Mouse (Mus musculus) thymus, adult 2 months (tissue): ENCODE measurements at regions not wholly inside any gene's neighbourhood (a gene's known extent, or its start where the extent isn't known, plus 50 kb on each side); places are given as distances from the start of the nearest gene placed in this dataset.

Source experiments
- DNase-seq: peaks from one replicate; pipeline ENCODE4 v3.0.0; 2021
- H3K27ac ChIP-seq: fragments of 200-500 bp; 2 replicates; pipeline ENCODE4 v1.5.1; 2012; ENCODE audit warnings: low read length, control low read depth; ENCODE audit not compliant: control insufficient read depth, insufficient read depth
- H3K27me3 ChIP-seq: fragments of 200-500 bp; 2 replicates; pipeline ENCODE4 v1.6.1; 2012; ENCODE audit warnings: mild to moderate bottlenecking, low read length, moderate library complexity, mixed read lengths; ENCODE audit not compliant: control insufficient read depth, insufficient read depth
- H3K36me3 ChIP-seq: fragments of 200-500 bp; 2 replicates; pipeline ENCODE4 v1.6.1; 2012; ENCODE audit warnings: mild to moderate bottlenecking, low read length, moderate library complexity; ENCODE audit not compliant: control insufficient read depth, insufficient read depth
- H3K4me1 ChIP-seq: fragments of 200-500 bp; replicated peaks from 2 replicates; pipeline ENCODE4 v1.6.1; 2012; ENCODE audit warnings: low read length; ENCODE audit not compliant: control insufficient read depth, insufficient read depth
- H3K4me3 ChIP-seq: fragments of 200-500 bp; 2 replicates; pipeline ENCODE4 v1.5.1; 2012; ENCODE audit warnings: mild to moderate bottlenecking, low read length, control low read depth, moderate library complexity; ENCODE audit not compliant: control insufficient read depth, insufficient read depth
- CTCF ChIP-seq: fragments of 200-500 bp; IDR thresholded peaks from 2 replicates; pipeline ENCODE4 v1.5.1; 2012; ENCODE audit warnings: mild to moderate bottlenecking, control low read depth, low read length, moderate library complexity, borderline replicate concordance; ENCODE audit not compliant: control insufficient read depth, poor library complexity, insufficient read depth; ENCODE audit errors: extremely low read depth
- POLR2A ChIP-seq: fragments of 200-500 bp; IDR thresholded peaks from 2 replicates; pipeline ENCODE4 v1.6.1; 2012; ENCODE audit warnings: mild to moderate bottlenecking, low read length, control low read depth, moderate library complexity; ENCODE audit not compliant: control insufficient read depth, poor library complexity, insufficient read depth; ENCODE audit errors: extremely low read depth
- WGBS: fragments of 180-500 bp; shearing (Covaris S2); methylation state at CpG from one replicate; pipeline ENCODE4 v1.1.7; 2018; 5-methylcytosine and 5-hydroxymethylcytosine counted together

DNA sequence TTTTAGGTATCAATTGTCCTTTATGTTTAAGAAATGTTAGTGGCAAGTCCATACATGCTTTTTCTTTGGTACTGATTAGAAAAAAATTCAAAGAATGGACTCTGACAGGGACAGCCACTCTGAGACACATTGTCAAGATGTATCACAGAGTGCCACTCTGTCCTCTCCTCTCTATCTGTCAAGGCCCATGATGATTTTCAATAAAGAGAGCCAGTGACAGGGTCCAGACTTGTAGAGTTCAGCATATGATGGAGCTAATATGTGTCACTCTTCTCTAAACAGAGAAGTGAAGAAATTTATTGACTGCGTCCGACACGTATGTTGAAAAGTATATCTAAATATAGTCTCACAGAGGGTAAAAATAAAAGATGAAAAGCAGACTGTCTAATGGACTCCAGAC lies 672.2 kb upstream of the 4930452B06Rik start:
- Histone ChIP-seq H3K4me1 (no peaks in the 10 kb centered on the region), H3K27ac (no peak overlapping the region), H3K4me3 (no peak overlapping the region), H3K36me3 (no peaks in the 10 kb centered on the region), H3K27me3 (no peaks in the 10 kb centered on the region)
- no peak for DNase-seq
- TF ChIP-seq POLR2A (no peak), CTCF (no peak)
- WGBS, result 95% methylated on average over 3 of the region's 3 CpGs

DNA sequence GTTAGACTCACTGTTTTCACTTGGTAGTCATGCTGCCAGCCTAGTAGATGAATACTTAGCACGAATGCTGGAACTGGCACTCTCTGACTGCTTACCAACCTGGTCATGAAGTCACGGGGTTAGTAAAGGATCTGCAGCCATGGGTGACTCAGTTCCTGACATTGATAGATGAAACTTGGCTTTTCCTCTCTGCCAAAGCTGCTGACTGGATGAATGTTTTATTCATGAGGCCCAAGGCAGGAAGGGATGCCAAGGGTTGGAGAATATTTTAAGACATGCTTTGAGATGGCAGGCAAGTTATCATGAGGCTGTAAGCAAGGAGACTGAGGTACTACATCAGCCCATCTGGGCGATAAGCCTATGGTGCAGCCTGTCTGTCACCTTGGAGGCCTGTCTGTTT lies 671.1 kb upstream of the 4930452B06Rik start:
- 71% methylated on average over 3 of the region's 3 CpGs for WGBS
- H3K4me3 ChIP-seq, result no peak overlapping the region
- H3K36me3 ChIP-seq, result no peaks in the 10 kb centered on the region
- no peak for DNase-seq
- TF ChIP-seq CTCF (no peak), POLR2A (no peak)
- H3K27me3 ChIP-seq, result no peaks in the 10 kb centered on the region
- no peaks in the 10 kb centered on the region for H3K4me1 ChIP-seq
- no peak overlapping the region for H3K27ac ChIP-seq

DNA sequence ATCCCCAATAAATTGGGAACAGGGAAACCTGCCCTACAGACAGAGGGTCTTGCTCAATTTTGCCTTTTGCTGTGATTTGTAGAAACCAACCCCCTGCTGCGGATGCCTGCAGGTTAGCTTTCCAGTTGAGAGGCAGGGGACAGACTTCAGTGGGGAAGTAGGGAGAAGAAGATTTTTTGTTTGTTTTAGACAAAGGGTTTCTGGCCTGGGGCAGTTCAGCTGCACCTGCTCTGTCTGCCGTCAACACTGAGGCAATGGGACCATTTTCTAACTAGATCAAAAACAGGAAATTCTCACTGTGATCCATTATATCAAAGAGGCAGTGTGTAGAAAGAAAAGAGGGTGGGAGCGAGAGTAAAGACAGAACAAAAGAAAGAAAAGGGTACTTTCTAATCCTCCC lies 665.6 kb upstream of the 4930452B06Rik start:
- no peak for DNase-seq
- TF ChIP-seq POLR2A (no peak), CTCF (no peak)
- WGBS, result 76% methylated on average over 3 of the region's 3 CpGs
- no peaks in the 10 kb centered on the region for H3K4me1 ChIP-seq
- no peaks in the 10 kb centered on the region for H3K36me3 ChIP-seq
- H3K4me3 ChIP-seq, result no peak overlapping the region
- no peaks in the 10 kb centered on the region for H3K27me3 ChIP-seq
- H3K27ac ChIP-seq, result no peak overlapping the region

DNA sequence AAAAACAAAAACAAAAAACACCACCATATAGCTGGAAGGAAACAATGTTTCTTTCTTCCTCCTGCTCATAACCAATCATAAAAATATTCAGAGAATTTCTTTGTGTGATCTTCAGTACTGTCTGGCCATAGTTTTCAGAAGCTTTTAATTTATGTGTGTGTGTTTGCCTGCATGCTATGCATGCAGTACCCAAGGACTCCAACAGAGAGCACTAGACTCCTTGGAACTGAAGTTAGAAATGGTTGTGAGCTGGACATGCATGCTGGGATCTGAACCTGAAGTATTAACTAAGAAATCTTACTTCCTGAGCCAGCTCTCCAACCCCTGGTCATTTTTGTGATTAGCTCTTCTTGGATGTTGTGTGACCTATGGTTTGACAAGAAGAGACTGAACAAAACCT lies 664.7 kb upstream of the 4930452B06Rik start:
- no peaks in the 10 kb centered on the region for H3K27me3 ChIP-seq
- TF ChIP-seq CTCF (no peak), POLR2A (no peak)
- no peak overlapping the region for H3K4me3 ChIP-seq
- H3K36me3 ChIP-seq, result no peaks in the 10 kb centered on the region
- no peaks in the 10 kb centered on the region for H3K4me1 ChIP-seq
- no peak for DNase-seq
- H3K27ac ChIP-seq, result no peak overlapping the region

DNA sequence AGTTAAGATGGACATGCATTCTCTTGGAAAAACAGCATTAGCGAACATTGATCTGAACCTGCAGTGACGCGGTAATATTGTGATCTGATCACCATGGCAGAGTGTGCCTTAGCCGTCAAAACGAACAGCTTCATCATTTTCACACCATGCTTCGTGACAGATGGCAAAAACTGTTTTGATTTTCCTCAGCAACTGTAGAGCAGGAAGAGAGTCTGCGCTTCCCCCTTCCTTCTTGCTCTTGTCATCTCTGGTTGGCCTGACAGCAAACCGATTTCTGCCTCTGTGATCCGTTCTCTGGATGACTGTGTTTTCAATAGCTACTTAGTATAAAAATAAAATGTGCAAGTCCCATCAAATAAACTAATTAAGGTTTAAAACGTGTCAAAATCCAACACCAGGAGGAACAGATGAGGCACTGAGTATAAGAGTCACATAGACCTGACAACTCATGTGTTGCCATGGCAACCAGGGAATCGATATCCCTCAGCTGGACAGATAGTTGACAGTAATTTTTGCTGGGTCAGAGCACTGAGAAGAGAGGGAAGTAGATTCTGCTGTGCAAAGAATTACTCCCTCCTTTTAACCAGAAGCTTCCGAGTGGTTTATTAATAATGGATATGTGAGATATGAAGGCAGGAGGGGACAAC lies 663.9 kb upstream of the 4930452B06Rik start:
- Histone ChIP-seq H3K4me3 (no peak overlapping the region), H3K4me1 (no peaks in the 10 kb centered on the region), H3K36me3 (no peaks in the 10 kb centered on the region), H3K27ac (no peak overlapping the region), H3K27me3 (no peaks in the 10 kb centered on the region)
- TF ChIP-seq POLR2A, result no peak
- no peak for TF ChIP-seq CTCF
- 89% methylated on average over 12 of the region's 12 CpGs for WGBS
- DNase-seq, result no peak

DNA sequence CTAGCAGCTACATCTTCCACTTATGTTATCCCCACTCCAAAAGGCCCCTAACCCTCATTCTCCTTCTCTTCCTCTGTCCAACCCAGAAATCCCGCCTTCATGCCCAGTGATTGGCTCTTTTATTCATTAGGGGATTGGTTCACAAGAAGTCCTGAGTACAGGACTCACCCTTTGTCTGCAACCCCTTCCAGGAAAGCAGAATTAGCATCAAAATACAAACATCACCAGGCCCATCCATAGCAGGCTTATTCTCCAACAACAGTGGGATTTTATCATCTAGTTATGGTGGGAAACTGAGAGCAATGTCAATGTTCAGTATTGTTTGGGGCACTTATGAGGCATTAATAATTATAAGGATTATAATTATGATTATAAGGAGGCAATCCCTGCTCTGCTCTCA lies 661.3 kb upstream of the 4930452B06Rik start:
- Histone ChIP-seq H3K36me3 (no peaks in the 10 kb centered on the region), H3K4me3 (no peak overlapping the region), H3K27ac (no peak overlapping the region), H3K4me1 (no peaks in the 10 kb centered on the region), H3K27me3 (no peaks in the 10 kb centered on the region)
- no peak for DNase-seq
- 70% methylated on average over 1 of the region's 1 CpGs for WGBS
- TF ChIP-seq CTCF (no peak), POLR2A (no peak)

DNA sequence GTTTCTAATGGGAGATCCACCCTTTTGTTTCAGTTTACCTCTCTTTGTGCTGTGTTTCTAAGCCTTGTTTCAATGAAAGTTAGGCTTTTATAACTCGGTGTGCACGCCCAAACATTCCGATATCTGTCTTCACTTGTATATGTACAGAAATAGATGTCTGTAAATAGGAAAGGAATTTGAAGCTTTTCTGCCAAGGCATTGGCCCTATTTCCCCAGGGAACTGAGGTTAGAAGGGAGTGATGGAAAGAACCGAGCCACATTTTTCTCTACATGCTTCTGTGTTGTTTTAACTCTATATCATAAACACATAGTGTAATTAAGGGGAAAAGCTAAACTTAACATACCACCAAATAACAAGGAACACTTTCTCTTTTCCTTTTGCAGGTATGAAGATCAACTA lies 653.8 kb upstream of the 4930452B06Rik start:
- TF ChIP-seq CTCF (no peak), POLR2A (no peak)

DNA sequence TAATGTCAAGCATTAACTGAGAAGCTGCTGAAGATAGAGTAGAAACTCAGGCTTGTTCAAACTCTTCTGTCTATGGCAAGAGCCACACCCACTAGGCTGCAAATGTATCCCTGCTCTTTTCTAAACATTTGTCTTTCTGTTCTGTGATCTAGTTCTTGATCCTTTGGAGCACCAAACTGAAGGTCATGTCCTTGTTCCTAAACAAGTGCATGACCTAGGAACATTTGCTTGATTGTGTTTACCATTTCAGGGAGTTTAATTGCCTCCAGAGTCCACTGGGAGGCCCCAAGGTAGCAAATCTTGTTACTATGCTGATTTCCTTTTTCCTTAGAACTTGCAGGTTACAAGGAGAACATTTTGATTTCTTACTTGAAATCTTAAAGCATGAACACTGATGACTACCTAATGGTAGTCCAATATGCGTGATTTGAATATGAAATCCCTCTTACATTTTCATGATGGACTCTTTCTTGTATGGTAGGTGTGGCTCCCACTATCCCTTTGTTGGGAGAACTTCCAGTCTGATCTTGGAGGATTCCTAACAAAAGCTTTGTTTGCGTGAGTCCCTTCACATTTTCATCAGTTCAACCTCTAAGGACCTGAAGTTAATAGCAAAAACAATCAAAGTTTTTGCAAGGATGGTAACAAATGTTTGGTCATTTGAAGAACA lies 652.9 kb upstream of the 4930452B06Rik start:
- no peaks in the 10 kb centered on the region for H3K36me3 ChIP-seq
- TF ChIP-seq POLR2A (no peak), CTCF (no peak)
- no peaks in the 10 kb centered on the region for H3K27me3 ChIP-seq
- no peak overlapping the region for H3K4me3 ChIP-seq
- no peak overlapping the region for H3K27ac ChIP-seq
- WGBS, result 95% methylated on average over 2 of the region's 2 CpGs
- DNase-seq, result no peak
- no peaks in the 10 kb centered on the region for H3K4me1 ChIP-seq

More for the DNA sequence above, 653.8 kb upstream of the 4930452B06Rik start:
- no peaks in the 10 kb centered on the region for H3K36me3 ChIP-seq
- no peaks in the 10 kb centered on the region for H3K4me1 ChIP-seq
- H3K27ac ChIP-seq, result no peak overlapping the region
- H3K27me3 ChIP-seq, result no peaks in the 10 kb centered on the region
- H3K4me3 ChIP-seq, result no peak overlapping the region
- 93% methylated on average over 4 of the region's 4 CpGs for WGBS
- DNase-seq, result no peak
